Mouse (Mus musculus): ENCODE data around the gene Pfkfb4.

- TF ChIP-seq ZNF384 (IDR thresholded peaks at IDR 0.05; ENCODE audit: low read depth, low read length): no peak
- no peak for TF ChIP-seq MAFK (IDR thresholded peaks at IDR 0.05; ENCODE audit: insufficient read depth, low read depth, low read length)
- TF ChIP-seq CHD2 (IDR thresholded peaks at IDR 0.05; ENCODE audit: low read depth, low read length): no peak
Observed at GRCm38 (mm10) chr9:109030312-109030711, 38.7 kb downstream of the Pfkfb4 start.
